Mouse (Mus musculus) MEL (cell line): ENCODE results near the gene Etv5.

Source experiments
- BHLHE40 ChIP-seq: IDR thresholded peaks from 2 replicates; pipeline ENCODE4 v1.6.1; 2012; ENCODE audit warnings: low read depth, mild to moderate bottlenecking, inconsistent platforms, low read length, improper control_type of control experiment, borderline replicate concordance
- CHD2 ChIP-seq: IDR thresholded peaks from 2 replicates; pipeline ENCODE4 v1.6.1; 2011; ENCODE audit warnings: low read length, improper control_type of control experiment
- CTCF ChIP-seq, 3 experiments: IDR thresholded peaks in 2 of 3; conservative IDR thresholded peaks in 1 of 3; 2 replicates each; pipeline ENCODE4 v1.5.1; 2011 to 2012; ENCODE audit warnings: low read length in 3 of 3, low read depth in 2 of 3, mild to moderate bottlenecking in 2 of 3, improper control_type of control experiment in 1 of 3, inconsistent platforms in 1 of 3, mixed read lengths in 1 of 3, moderate library complexity in 1 of 3; ENCODE audit not compliant: control insufficient read depth in 1 of 3, insufficient read depth in 1 of 3, poor library complexity in 1 of 3, severe bottlenecking in 1 of 3
- EP300 ChIP-seq, 2 experiments: IDR thresholded peaks; 2 replicates each; pipeline ENCODE4 v1.6.1; 2011; ENCODE audit warnings: improper control_type of control experiment in 2 of 2, low read length in 2 of 2, low read depth in 1 of 2, mild to moderate bottlenecking in 1 of 2
- POLR2A ChIP-seq, 2 experiments: IDR thresholded peaks; 2 replicates each; pipeline ENCODE4 v1.6.1; 2011 to 2012; ENCODE audit warnings: low read length in 2 of 2, mild to moderate bottlenecking in 2 of 2, control low read depth in 1 of 2, improper control_type of control experiment in 1 of 2, low read depth in 1 of 2, moderate library complexity in 1 of 2; ENCODE audit not compliant: control insufficient read depth in 1 of 2, insufficient read depth in 1 of 2, poor library complexity in 1 of 2
- TAL1 ChIP-seq: IDR thresholded peaks from 2 replicates; pipeline ENCODE4 v1.6.1; 2012; ENCODE audit warnings: mild to moderate bottlenecking, inconsistent platforms, low read length, moderate library complexity, mixed read lengths
- USF1 ChIP-seq: IDR thresholded peaks from 2 replicates; pipeline ENCODE4 v1.6.1; 2014; ENCODE audit warnings: low read depth, mild to moderate bottlenecking, inconsistent platforms, low read length, improper control_type of control experiment, moderate library complexity

DNA sequence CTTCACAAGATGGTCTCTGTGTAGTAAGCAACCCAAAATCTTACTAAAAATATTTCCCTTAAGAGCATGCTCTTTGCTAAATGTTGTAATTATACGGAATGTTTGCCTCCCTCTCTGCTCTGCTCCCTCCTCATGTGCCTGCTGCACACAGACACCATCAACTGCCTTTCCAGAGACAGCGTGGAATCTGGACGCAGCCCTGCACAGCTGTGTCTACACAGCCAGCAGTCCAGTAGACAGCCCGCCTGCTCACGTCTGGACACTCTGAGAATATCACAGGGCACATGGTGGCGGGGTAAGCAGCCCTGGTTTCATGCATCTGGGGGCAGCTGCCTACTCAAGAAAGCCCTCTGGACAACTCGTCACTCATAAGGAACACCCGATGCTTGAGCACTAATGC, 43.1 kb downstream of the Etv5 start:
- TF ChIP-seq CTCF (IDR thresholded peaks at IDR 0.05 in 2 of 3, conservative IDR thresholded peaks at IDR 0.05 in 1 of 3; ENCODE audit: control insufficient read depth in 1 of 3, insufficient read depth in 1 of 3, low read depth in 2 of 3, low read length in 3 of 3, poor library complexity in 1 of 3, severe bottlenecking in 1 of 3) (no peak), POLR2A (IDR thresholded peaks at IDR 0.05; ENCODE audit: control insufficient read depth in 1 of 2, insufficient read depth in 1 of 2, low read depth in 1 of 2, low read length in 2 of 2, poor library complexity in 1 of 2) (no peak), EP300 (IDR thresholded peaks at IDR 0.05; ENCODE audit: low read depth in 1 of 2, low read length in 2 of 2) (no peak), BHLHE40 (no peak), CHD2 (no peak), TAL1 (no peak), USF1 (no peak)
